Mouse (Mus musculus): ENCODE measurements around the gene Krtap4-13.
"Not testable (repeated sequence)": the region's sequence is repeated elsewhere in the genome, so short reads cannot be mapped to it uniquely, and the experiment has no call there.

Krtap4-13 gene

GRCm38 (mm10) chr11:99809792-99810191 lies at the start of gene Krtap4-13:
TSS of gene Krtap4-13 (minus strand) at chr11:99809892.
- not testable (repeated sequence) for DNase-seq (ENCODE audit: low spot score)

GRCm38 (mm10) chr11:99858761-99859160 lies 49.1 kb upstream of the Krtap4-13 start:
- DNase-seq (ENCODE audit: low spot score) = no peak

DNA sequence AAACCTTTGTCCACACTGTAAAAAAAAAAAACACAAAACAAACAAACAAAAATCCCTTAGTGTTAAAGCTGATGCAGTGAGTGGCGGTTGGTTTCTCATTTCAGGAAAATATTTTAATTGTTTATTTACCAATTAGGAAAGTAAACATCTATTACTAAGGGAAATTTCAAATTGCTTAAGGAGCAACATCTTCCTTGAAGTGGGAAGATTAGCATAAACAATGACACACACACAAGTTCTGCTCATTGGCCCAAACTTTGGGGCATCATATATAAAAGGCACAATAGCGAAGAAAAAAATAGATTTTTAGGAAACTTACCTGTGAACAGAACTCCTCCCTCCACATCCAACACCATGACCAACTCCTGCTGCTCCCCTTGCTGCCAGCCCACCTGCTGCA lies 47.9 kb upstream of the Krtap4-13 start, which contains the start of gene Gm11568:
TSS of gene Gm11568 (plus strand) at position 301 of the 400 bp plus-strand sequence.
- no peak for DNase-seq (ENCODE audit: low spot score)

DNA sequence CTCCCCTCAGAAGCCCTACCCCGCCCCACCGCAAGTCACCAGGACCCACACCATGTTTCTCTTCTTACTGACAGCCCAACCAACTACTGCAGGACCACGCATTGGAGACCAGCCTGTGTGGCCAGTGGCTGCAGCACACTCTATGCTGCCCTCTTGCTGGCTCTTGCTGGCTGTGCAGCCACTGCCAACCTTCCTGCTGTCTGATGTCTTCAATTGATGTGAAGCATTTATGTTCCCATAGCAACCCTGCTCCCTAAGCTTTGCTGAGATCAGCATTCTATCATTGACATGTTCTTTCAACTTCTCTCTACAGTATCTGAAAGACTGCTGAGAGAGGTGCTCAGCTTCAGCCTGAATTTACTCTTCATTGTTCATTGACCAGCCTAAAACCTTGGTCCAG lies 44.4 kb upstream of the Krtap4-13 start:
- DNase-seq (ENCODE audit: low spot score) = no peak

GRCm38 (mm10) chr11:99851508-99851907 lies 41.8 kb upstream of the Krtap4-13 start, which contains the start of gene Krtap4-16:
TSS of gene Krtap4-16 (minus strand) at chr11:99851608.
- no peak for DNase-seq (ENCODE audit: low spot score)

DNA sequence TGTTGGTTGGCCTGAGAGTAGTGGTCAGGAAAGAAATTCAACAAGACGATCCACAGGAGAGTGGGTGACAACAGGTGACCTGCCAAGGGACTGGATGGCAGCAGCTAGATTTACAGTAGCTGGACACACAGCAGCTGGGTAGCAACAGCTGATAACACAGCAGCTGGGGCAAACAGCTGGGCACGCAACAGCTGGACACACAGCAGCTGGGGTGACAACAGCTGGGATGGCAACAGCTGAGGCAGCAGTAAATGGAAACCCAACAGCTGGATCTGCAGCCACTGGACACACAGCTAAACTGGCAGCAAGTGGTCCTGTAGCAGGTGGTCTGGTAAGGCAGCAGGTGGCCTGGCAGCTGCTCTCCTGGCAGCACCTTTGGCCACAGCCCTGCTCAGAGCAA lies 37.1 kb upstream of the Krtap4-13 start:
- DNase-seq (ENCODE audit: low spot score) = no peak

DNA sequence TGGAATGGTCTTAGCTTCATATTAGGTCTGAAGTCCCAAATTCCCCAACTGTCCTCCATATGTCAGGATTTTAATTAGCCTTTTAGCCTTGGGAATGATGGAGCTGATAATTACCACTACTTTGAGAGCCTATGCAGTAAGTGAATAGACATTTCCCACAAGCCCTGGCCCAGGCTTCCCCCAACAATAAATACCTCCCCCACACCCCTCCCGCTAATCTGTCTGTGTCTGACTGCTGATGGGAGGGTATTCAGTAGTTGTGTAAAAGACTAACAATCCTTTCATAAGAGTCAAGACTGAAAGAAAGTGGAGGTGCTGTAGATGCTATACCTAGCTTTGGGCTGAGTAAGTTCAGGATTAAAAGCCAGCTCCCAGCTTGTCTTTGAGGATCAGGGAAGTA lies 32.5 kb upstream of the Krtap4-13 start:
- no peak for DNase-seq (ENCODE audit: low spot score)

DNA sequence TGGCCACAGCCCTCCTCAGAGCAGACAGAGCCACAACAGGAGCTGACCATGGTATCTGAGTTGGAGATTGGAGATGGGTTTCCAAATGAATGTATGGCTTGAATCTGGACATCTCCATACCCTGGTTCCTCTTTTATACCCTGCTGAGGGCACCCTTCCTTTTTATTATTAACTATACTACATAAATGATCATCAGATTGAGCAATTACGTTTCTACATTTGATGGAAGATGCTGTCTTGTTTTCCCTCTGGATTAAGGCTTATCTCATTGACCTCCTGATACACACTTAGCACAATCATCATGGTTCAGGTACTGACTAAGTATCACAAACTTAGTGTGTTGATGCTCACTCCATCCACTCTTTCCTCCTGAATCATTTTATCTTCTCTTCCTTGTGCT lies 28.3 kb upstream of the Krtap4-13 start, which contains the start of gene 2300003K06Rik:
TSS of gene 2300003K06Rik (minus strand) at position 101 of the 400 bp plus-strand sequence.
- DNase-seq (ENCODE audit: low spot score) = no peak

GRCm38 (mm10) chr11:99815566-99815965 lies 5.9 kb upstream of the Krtap4-13 start, which contains the start of gene Gm11564:
TSS of gene Gm11564 (minus strand) at chr11:99815666.
- not testable (repeated sequence) for DNase-seq (ENCODE audit: low spot score)

GRCm38 (mm10) chr11:99804346-99804745 lies 5.3 kb downstream of the Krtap4-13 start, which contains the start of gene Gm11554:
TSS of gene Gm11554 (minus strand) at chr11:99804446.
- not testable (repeated sequence) for DNase-seq (ENCODE audit: low spot score)

GRCm38 (mm10) chr11:99798832-99799231 lies 10.9 kb downstream of the Krtap4-13 start, which contains the start of gene Gm11569:
TSS of gene Gm11569 (minus strand) at chr11:99798932.
- not testable (repeated sequence) for DNase-seq (ENCODE audit: low spot score)

GRCm38 (mm10) chr11:99793367-99793766 lies 16.3 kb downstream of the Krtap4-13 start, which contains the start of gene Gm11596:
TSS of gene Gm11596 (minus strand) at chr11:99793467.
- DNase-seq (ENCODE audit: low spot score) = no peak

DNA sequence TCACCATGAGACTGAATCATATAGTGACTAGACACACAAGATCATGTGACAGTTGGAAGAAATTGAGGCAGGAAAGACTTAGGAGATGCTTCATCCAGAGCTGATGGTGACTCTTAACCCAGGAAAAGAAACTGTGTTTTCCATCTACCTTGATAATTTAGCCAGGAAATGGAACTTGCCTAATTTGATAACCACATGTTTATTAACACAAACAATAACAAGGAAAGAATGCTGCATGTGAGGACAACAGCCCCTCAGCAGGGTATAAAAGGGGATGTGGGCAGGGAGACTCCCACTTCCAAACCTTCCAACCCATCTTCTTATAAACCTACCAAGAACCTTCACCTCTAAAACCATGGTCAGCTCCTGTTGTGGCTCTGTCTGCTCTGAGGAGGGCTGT lies 24.8 kb downstream of the Krtap4-13 start, which contains the start of gene Krtap4-9:
TSS of gene Krtap4-9 (plus strand) at position 301 of the 400 bp plus-strand sequence.
- DNase-seq (ENCODE audit: low spot score) = not testable (repeated sequence)

DNA sequence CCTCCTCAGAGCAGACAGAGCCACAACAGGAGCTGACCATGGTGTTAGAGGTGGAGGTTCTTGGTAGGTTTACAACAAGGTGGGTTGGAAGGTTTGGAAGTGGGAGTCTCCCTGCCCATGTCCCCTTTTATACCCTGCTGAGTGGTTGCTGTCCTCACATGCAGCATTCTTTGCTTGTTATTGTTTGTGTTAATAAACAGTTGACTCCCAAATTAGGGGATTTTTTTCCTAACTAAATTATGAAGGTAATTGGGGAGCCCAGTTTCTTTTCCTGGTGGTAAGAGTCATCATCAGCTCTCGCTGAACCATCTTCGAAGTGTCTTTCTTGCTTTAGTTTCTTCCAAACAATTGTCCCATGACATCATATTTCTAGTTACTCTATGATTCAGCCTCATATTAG lies 29.1 kb downstream of the Krtap4-13 start, which contains the start of gene Krtap4-8:
TSS of gene Krtap4-8 (minus strand) at position 101 of the 400 bp plus-strand sequence.
- DNase-seq (ENCODE audit: low spot score) = no peak

GRCm38 (mm10) chr11:99778401-99778800 lies 31.3 kb downstream of the Krtap4-13 start:
- no peak for DNase-seq (ENCODE audit: low spot score)

DNA sequence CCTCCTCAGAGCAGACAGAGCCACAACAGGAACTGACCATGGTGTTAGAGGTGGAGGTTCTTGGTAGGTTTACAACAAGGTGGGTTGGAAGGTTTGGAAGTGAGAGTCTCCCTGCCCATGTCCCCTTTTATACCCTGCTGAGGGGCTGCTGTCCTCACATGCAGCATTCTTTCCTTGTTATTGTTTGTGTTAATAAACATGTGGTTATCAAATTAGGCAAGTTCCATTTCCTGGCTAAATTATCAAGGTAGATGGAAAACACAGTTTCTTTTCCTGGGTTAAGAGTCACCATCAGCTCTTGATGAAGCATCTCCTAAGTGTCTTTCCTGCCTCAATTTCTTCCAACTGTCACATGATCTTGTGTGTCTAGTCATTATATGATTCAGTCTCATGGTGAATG lies 36.9 kb downstream of the Krtap4-13 start, which contains the start of gene Gm11595:
TSS of gene Gm11595 (minus strand) at position 101 of the 400 bp plus-strand sequence.
- not testable (repeated sequence) for DNase-seq (ENCODE audit: low spot score)

DNA sequence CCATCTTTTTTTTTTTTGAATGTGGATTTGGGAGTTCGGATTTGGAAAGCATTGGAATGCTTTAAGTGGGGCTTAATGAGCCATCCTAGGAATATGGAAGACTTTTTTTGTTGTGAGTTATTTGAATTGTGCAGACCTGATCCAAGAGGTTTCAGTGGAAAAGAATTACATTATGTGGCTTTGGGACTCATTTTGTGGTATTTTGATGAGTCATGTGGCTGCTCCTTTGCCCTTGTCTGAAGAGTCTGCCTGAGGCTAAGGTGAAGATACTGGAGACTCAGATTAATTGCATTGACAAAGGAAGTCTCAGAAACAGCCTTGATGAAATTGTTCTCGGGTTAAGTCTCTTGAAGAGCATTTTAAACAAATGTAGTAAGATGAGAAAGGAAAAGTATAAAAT lies 41.3 kb downstream of the Krtap4-13 start:
- DNase-seq (ENCODE audit: low spot score) = no peak
